Mouse (Mus musculus) cerebellum, adult 2 months (tissue): ENCODE data around the gene Fbxl14. TPM values are rescaled to one million over a fixed set of nuclear protein-coding genes. Genes with fewer than 3 reads are reported as not detected.

ENCODE experiments used
- DNase-seq, 2 experiments: peaks; one replicate each; pipeline ENCODE4 v3.0.0; 2021
- H3K27ac ChIP-seq: fragments of 200-500 bp; 2 replicates; pipeline ENCODE4 v1.5.1; 2012; ENCODE audit warnings: low read length, control low read depth, inconsistent platforms; ENCODE audit not compliant: insufficient read depth
- H3K27me3 ChIP-seq: fragments of 200-500 bp; 2 replicates; pipeline ENCODE4 v1.6.1; 2012; ENCODE audit warnings: inconsistent platforms, mild to moderate bottlenecking, low read length, moderate library complexity; ENCODE audit not compliant: control insufficient read depth, insufficient read depth
- H3K4me1 ChIP-seq: fragments of 200-500 bp; 2 replicates; pipeline ENCODE4 v1.6.1; 2011; ENCODE audit warnings: low read length; ENCODE audit not compliant: control insufficient read depth, insufficient read depth
- H3K4me3 ChIP-seq: fragments of 200-500 bp; replicated peaks from 2 replicates; pipeline ENCODE3; 2011; ENCODE audit warnings: mild to moderate bottlenecking, low read depth, low read length, control low read depth; ENCODE audit not compliant: insufficient read depth
- CTCF ChIP-seq: fragments of 200-500 bp; IDR thresholded peaks from 2 replicates; pipeline ENCODE4 v1.5.1; 2011; ENCODE audit warnings: low read depth, mild to moderate bottlenecking, control low read depth, low read length, moderate library complexity, borderline replicate concordance; ENCODE audit not compliant: insufficient read depth
- POLR2A ChIP-seq: fragments of 200-500 bp; IDR thresholded peaks from 2 replicates; pipeline ENCODE4 v1.6.1; 2011; ENCODE audit warnings: low read length, control low read depth, borderline replicate concordance; ENCODE audit not compliant: insufficient read depth
- WGBS: fragments of 180-500 bp; shearing (Covaris S2); methylation state at CpG from one replicate; pipeline ENCODE4 v1.1.7; 2018; 5-methylcytosine and 5-hydroxymethylcytosine counted together
- polyA plus RNA-seq: library from polyadenylated mRNA; depleted of rRNA; stranded (reverse); fragments of >200 nt; gene quantifications from 2 replicates; pipeline ENCODE4 v1.2.3, GENCODE M21; 2012; rRNA removed

Fbxl14 gene
- polyA plus RNA-seq, 1 experiment: 34.1 TPM

DNA sequence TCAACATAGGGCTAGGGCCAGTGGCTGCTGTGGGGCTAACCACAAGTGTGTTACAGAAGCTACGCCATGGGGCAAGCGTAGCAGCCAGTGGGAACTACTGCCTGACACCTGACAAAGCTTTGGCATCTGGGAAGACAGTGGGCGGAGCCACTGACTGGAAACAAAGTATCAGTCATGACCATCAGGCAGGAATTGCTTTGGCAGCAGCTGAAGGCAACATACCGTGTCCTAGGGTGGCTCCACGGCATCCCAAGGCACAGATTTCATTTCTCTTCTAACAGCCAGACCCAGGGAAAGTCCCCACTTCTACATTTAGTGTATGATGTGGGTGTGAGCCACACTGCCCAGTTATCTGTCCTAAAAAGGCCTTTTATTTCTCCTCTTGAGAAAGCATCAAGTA, 47.0 kb downstream of the Fbxl14 start:
- H3K4me3 ChIP-seq: no peak overlapping the region
- WGBS: 61% methylated on average over 5 of the region's 5 CpGs
- TF ChIP-seq CTCF: no peak
- TF ChIP-seq POLR2A: no peak
- no peak overlapping the region for H3K27ac ChIP-seq
- peaks cover 9% of the 10 kb centered on the region; the same call in 1 of the 2 replicates for H3K4me1 ChIP-seq
- no peaks in the 10 kb centered on the region for H3K27me3 ChIP-seq
- DNase-seq: no peak

DNA sequence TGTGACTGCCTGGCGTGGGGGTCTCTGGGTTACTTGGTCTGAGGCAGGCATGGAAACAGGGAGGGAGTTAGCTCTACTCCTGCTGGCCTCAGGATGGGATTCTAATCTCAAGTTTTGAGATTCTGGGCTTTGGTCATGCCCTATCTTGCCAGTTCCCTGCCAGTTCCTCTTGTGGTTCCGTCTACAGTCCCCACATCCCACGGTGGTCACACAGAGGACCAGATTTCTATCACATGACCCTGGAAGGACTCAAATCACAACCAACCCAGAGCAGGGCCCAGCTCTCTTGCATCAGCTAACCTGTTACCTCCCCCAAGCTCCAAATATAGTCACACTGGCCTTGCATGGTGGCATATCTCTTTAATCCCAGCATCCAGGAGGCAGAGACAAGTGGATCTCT, 50.2 kb downstream of the Fbxl14 start:
- Histone ChIP-seq H3K4me1 (no peaks in the 10 kb centered on the region), H3K27ac (no peak overlapping the region), H3K27me3 (no peaks in the 10 kb centered on the region), H3K4me3 (no peak overlapping the region)
- 93% methylated on average over 3 of the region's 3 CpGs for WGBS
- no peak for DNase-seq
- no peak for TF ChIP-seq CTCF
- no peak for TF ChIP-seq POLR2A

Other genes starting within 250 kb of the Fbxl14 start
- 3.2 and 3.6 TPM in 2 replicates for gene Cacna2d4, start 243.1 kb upstream of the Fbxl14 start, polyA plus RNA-seq
- gene Lrtm2, start 148.9 kb upstream of the Fbxl14 start, polyA plus RNA-seq: 35.3 and 38.5 TPM in 2 replicates
- gene Adipor2, start 62.0 kb upstream of the Fbxl14 start, polyA plus RNA-seq: 52.4 and 54.0 TPM in 2 replicates
- gene Wnt5b, start 64.7 kb downstream of the Fbxl14 start, polyA plus RNA-seq: 1.9 and 2.0 TPM in 2 replicates